Mouse (Mus musculus) ES-E14 (cell line): ENCODE measurements at regions not wholly inside any gene's neighbourhood (a gene's known extent, or its start where the extent isn't known, plus 50 kb on each side); places are given as distances from the start of the nearest gene placed in this dataset.

Experiments
- DNase-seq: peaks from one replicate; pipeline ENCODE4 v3.0.0-alpha.2; 2013; ENCODE audit warnings: low read depth, low spot score
- H3K27ac ChIP-seq: 2 replicates; pipeline ENCODE4 v1.5.1; 2012; ENCODE audit warnings: low read depth, mild to moderate bottlenecking, low read length, moderate library complexity, mixed read lengths; ENCODE audit not compliant: poor library complexity, insufficient read depth, severe bottlenecking
- H3K36me3 ChIP-seq: 2 replicates; pipeline ENCODE4 v1.6.1; 2012; ENCODE audit warnings: mild to moderate bottlenecking, low read length, moderate library complexity, mixed read lengths; ENCODE audit not compliant: control insufficient read depth, poor library complexity, insufficient read depth, severe bottlenecking
- H3K4me1 ChIP-seq, 2 experiments: fragments of 150-350 bp in 1 of 2; sonication (generic) in 1 of 2; 2 replicates each; pipeline ENCODE4 v1.6.1; 2012; ENCODE audit warnings: low read length in 2 of 2, mild to moderate bottlenecking in 1 of 2, mixed read lengths in 1 of 2; ENCODE audit not compliant: control insufficient read depth in 2 of 2, insufficient read depth in 2 of 2, poor library complexity in 1 of 2
- H3K4me3 ChIP-seq, 2 experiments: fragments of 150-350 bp in 1 of 2; sonication (generic) in 1 of 2; 2 replicates each; pipeline ENCODE4 v1.5.1; 2012; ENCODE audit warnings: low read length in 2 of 2, low read depth in 1 of 2, mild to moderate bottlenecking in 1 of 2, mixed read lengths in 1 of 2; ENCODE audit not compliant: insufficient read depth in 1 of 2, poor library complexity in 1 of 2, severe bottlenecking in 1 of 2
- H3K9ac ChIP-seq: 2 replicates; pipeline ENCODE4 v1.6.1; 2012; ENCODE audit warnings: low read depth, mild to moderate bottlenecking, low read length, mixed read lengths; ENCODE audit not compliant: poor library complexity, insufficient read depth, severe bottlenecking
- H3K9me3 ChIP-seq: fragments of 150-350 bp; sonication (generic); 2 replicates; pipeline ENCODE4 v1.6.1; 2012; ENCODE audit warnings: low read depth, mild to moderate bottlenecking, low read length; ENCODE audit not compliant: control insufficient read depth, insufficient read depth
- CHD2 ChIP-seq: IDR thresholded peaks from 2 replicates; pipeline ENCODE4 v1.6.1; 2014; ENCODE audit warnings: mild to moderate bottlenecking, low read depth, low read length, inconsistent platforms
- HCFC1 ChIP-seq: IDR thresholded peaks from 2 replicates; pipeline ENCODE4 v1.6.1; 2012; ENCODE audit warnings: low read length, inconsistent platforms, borderline replicate concordance; ENCODE audit not compliant: insufficient read depth
- MAFK ChIP-seq: IDR thresholded peaks from 2 replicates; pipeline ENCODE4 v1.6.1; 2014; ENCODE audit warnings: mild to moderate bottlenecking, low read depth, low read length, inconsistent platforms; ENCODE audit not compliant: insufficient read depth
- ZC3H11A ChIP-seq: IDR thresholded peaks from 2 replicates; pipeline ENCODE4 v1.6.1; 2012; ENCODE audit warnings: low read depth, mild to moderate bottlenecking, inconsistent platforms, low read length, borderline replicate concordance
- ZNF384 ChIP-seq: IDR thresholded peaks from 2 replicates; pipeline ENCODE4 v1.6.1; 2012; ENCODE audit warnings: low read depth, low read length, inconsistent platforms
- in situ Hi-C, 2 experiments: fragments of 600-800 bp; cut with MboI; formaldehyde crosslinking; loops; one replicate each; pipeline ENCODE4 v1.15.1; 2025; ENCODE audit warnings: low sequenced_read_pairs in 2 of 2, inconsistent platforms in 1 of 2; ENCODE audit not compliant: unreplicated experiment in 2 of 2

GRCm38 (mm10) chr17:47143898-47144297, 133.5 kb upstream of the Ubr2 start:
- peaks cover 7 to 30% of the 10 kb centered on the region in 2 experiments for H3K4me1 ChIP-seq
- no peak for TF ChIP-seq HCFC1
- in situ Hi-C loops, result no loop called here

GRCm38 (mm10) chr17:47142885-47143284, 132.5 kb upstream of the Ubr2 start:
- H3K9ac ChIP-seq, result no peak overlapping the region
- TF ChIP-seq CHD2 (no peak), ZC3H11A (no peak), MAFK (no peak), HCFC1 (no peak), ZNF384 (no peak)
- no peaks in the 10 kb centered on the region for H3K36me3 ChIP-seq
- H3K4me3 ChIP-seq, result peak overlapping the region in 1 of 2 experiments; percentile 8; a peak in 1 of 4 replicates
- H3K4me1 ChIP-seq, result peaks cover 5 to 30% of the 10 kb centered on the region in 2 experiments
- H3K27ac ChIP-seq, result no peak overlapping the region
- no peak for DNase-seq
- H3K9me3 ChIP-seq, result no peaks in the 10 kb centered on the region
- in situ Hi-C loops, result no loop called here

More at GRCm38 (mm10) chr17:47143898-47144297, 133.5 kb upstream of the Ubr2 start:
- no peaks in the 10 kb centered on the region for H3K36me3 ChIP-seq
- DNase-seq, result no peak
- H3K9me3 ChIP-seq, result no peaks in the 10 kb centered on the region
- no peak overlapping the region for H3K4me3 ChIP-seq
- no peak overlapping the region for H3K9ac ChIP-seq
- no peak overlapping the region for H3K27ac ChIP-seq

GRCm38 (mm10) chr17:47142276-47142675, 131.9 kb upstream of the Ubr2 start:
- H3K27ac ChIP-seq, result no peak overlapping the region; the same call in 1 of the 2 replicates
- H3K4me3 ChIP-seq, result peak overlapping the region; percentile 79 to 87
- peak overlapping the region; percentile 69; the same call in 1 of the 2 replicates for H3K9ac ChIP-seq
- in situ Hi-C loops, result no loop called here
- H3K4me1 ChIP-seq, result peaks cover 5 to 30% of the 10 kb centered on the region in 2 experiments
- no peak for TF ChIP-seq CHD2
- TF ChIP-seq HCFC1, result no peak
- no peak for TF ChIP-seq ZNF384
- no peak for TF ChIP-seq MAFK
- TF ChIP-seq ZC3H11A, result no peak
- no peaks in the 10 kb centered on the region for H3K36me3 ChIP-seq
- H3K9me3 ChIP-seq, result no peaks in the 10 kb centered on the region
- no peak for DNase-seq

GRCm38 (mm10) chr17:47141843-47142215, 131.5 kb upstream of the Ubr2 start:
- Histone ChIP-seq H3K4me3 (peak overlapping the region; percentile 79 to 87), H3K27ac (peak overlapping the region; percentile 88; the same call in 1 of the 2 replicates), H3K9ac (peak overlapping the region; percentile 69; the same call in 1 of the 2 replicates), H3K4me1 (peaks cover 5 to 28% of the 10 kb centered on the region in 2 experiments), H3K9me3 (no peaks in the 10 kb centered on the region), H3K36me3 (no peaks in the 10 kb centered on the region)
- DNase-seq, result no peak
- in situ Hi-C loops, result no loop called here
- no peak for TF ChIP-seq HCFC1
- no peak for TF ChIP-seq MAFK
- TF ChIP-seq ZNF384, result no peak
- TF ChIP-seq ZC3H11A, result no peak
- no peak for TF ChIP-seq CHD2
